Mouse (Mus musculus): Measurements from ENCODE around the gene Atpif1. TPM values are rescaled to one million over a fixed set of nuclear protein-coding genes. Genes with fewer than 3 reads are reported as not detected.

Gene Atpif1
- polyA plus RNA-seq (2017; shearing (Covaris generic)): 231 TPM

GRCm38 (mm10) chr4:132532981-132533916 is at the start of gene Atpif1:
Gene Atpif1 (minus strand): TSS chr4:132533659.

GRCm38 (mm10) chr4:132563965-132564364 is 30.5 kb upstream of the Atpif1 start, which contains the start of gene Ptafr:
Gene Ptafr (plus strand): TSS chr4:132564067.

GRCm38 (mm10) chr4:132535406-132536121 is 2.1 kb upstream of the Atpif1 start, which contains the start of gene Dnajc8:
Gene Dnajc8 (plus strand): TSS chr4:132535550.

GRCm38 (mm10) chr4:132510352-132510798 is 23.1 kb downstream of the Atpif1 start, which contains the start of gene Sesn2:
Gene Sesn2 (minus strand): TSS chr4:132510501.

Other genes starting within 250 kb of the Atpif1 start
- gene Rab42, start 230.3 kb downstream of the Atpif1 start, polyA plus RNA-seq (2017; shearing (Covaris generic)): 0.74 TPM
- 35.4 TPM for gene Trnau1ap, start 204.1 kb downstream of the Atpif1 start, polyA plus RNA-seq (2017; shearing (Covaris generic))
- 32.7 TPM for gene Rcc1, start 180.1 kb downstream of the Atpif1 start, polyA plus RNA-seq (2017; shearing (Covaris generic))
- 4.5 TPM for gene Phactr4, start 111.2 kb downstream of the Atpif1 start, polyA plus RNA-seq (2017; shearing (Covaris generic))
- gene Med18, start 69.7 kb downstream of the Atpif1 start, polyA plus RNA-seq (2017; shearing (Covaris generic)): 30.4 TPM
- gene Sesn2, start 23.2 kb downstream of the Atpif1 start, polyA plus RNA-seq (2017; shearing (Covaris generic)): 9.8 TPM
- gene Dnajc8, start 1.9 kb upstream of the Atpif1 start, polyA plus RNA-seq (2017; shearing (Covaris generic)): 253 TPM
- 0.58 TPM for gene Ptafr, start 30.4 kb upstream of the Atpif1 start, polyA plus RNA-seq (2017; shearing (Covaris generic))
- gene Eya3, start 105.3 kb upstream of the Atpif1 start, polyA plus RNA-seq (2017; shearing (Covaris generic)): 40.7 TPM
- gene Xkr8, start 198.9 kb upstream of the Atpif1 start, polyA plus RNA-seq (2017; shearing (Covaris generic)): 9.6 TPM
- 1.5 TPM for gene Smpdl3b, start 223.6 kb upstream of the Atpif1 start, polyA plus RNA-seq (2017; shearing (Covaris generic))
- 76.1 TPM for gene Rpa2, start 234.7 kb upstream of the Atpif1 start, polyA plus RNA-seq (2017; shearing (Covaris generic))